Mouse (Mus musculus) kidney, adult 18-20 months (tissue): ENCODE measurements around the gene Irf2bpl.

Experiments
- DNase-seq: peaks from one replicate; pipeline ENCODE4 v3.0.0; 2021

Gene Irf2bpl

DNA sequence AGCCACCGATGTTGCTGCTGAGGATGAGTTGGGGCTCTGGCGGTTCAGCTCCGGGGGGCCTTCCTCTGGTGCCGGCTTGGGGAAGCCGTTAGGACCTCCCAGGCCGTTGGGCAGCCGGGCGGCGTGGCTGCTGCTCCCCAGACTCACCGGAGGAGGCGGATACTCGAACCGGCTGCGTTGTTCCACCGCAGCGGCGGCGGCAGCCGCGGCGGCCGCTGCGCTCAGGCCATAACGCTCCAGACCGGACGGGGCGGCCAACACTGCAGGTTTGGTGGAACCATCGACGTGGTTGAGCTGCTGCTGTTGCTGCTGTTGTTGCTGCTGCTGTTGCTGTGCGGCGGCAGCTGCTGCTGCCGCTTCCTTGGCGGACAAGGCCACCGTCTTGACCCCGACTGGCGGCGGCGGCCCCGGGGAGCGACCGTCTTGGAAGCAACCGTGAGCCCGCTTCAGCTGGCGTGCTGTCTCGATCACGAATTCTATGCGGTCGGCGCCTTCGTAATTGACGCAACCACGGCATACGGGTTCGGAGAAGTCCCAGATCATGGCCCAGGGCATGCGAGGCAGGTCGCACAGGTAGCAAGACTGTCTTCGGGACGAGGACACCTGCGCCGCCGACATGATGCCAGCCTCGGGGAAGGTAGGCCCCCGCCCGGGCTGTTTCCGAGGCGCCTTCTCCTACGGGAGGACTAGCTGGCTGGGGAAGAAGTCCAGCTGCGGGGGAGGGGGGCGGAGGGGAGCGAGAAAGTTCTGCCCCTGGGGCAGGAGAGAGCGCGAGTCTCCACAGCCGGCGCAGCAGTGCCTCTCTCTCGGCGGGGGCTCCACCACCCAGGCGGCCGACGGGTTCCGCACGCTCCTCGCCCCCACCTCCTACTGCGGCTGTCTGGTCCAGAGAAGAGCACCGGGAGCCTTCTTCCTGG, 1.1 kb downstream of the Irf2bpl start:
- DNase-seq, result peak; percentile 76

DNA sequence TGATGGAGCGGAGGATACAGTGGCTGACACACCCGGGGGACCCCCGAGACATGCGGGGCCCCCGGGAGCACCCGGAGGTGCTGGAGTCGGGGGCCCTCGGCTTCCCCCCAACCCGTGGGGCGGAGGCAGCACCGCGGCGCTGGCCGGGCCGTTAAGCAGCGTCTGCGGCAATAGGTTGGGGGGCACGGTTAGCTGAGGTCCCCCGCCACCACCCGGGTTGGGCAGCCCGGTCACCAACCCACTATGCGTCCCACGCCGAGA, 1.6 kb downstream of the Irf2bpl start:
- DNase-seq, result no peak

DNA sequence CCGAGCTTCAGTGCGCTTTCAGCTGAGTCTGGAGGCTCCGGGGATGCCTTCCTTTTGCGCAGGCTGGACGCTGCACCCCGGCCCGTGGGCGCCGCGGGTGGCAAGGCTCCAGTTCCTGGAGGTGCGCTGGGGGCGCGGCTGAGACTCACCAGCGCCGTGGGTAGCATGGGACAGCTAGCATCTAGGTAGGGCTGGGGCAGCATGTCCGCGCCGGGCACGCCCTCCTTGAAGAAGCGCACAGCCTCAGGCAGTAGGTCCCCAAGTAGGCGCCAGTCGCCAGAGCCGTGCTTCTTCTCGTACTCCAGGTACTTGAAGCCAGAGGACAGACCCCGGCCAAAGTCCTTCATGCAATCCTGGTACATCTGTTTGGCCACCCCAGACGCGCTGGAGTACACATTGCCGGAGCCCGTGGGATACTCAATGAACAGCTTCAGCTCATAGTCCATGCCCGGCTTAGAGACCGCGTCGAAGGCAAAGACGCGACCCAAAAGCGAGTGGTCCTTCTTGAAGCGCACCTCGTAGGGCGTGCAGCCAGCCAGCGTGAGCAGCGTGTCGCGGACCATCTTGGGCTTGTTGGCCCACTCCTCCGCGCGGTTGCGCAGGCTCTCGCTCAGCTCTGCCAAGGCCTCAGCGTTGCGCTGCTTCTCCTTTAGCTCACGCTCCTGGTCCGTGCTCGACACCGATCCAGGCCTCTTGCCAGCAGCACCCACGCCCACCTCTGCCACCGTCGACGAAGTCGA, 2.1 kb downstream of the Irf2bpl start:
- peak; percentile 79 for DNase-seq

DNA sequence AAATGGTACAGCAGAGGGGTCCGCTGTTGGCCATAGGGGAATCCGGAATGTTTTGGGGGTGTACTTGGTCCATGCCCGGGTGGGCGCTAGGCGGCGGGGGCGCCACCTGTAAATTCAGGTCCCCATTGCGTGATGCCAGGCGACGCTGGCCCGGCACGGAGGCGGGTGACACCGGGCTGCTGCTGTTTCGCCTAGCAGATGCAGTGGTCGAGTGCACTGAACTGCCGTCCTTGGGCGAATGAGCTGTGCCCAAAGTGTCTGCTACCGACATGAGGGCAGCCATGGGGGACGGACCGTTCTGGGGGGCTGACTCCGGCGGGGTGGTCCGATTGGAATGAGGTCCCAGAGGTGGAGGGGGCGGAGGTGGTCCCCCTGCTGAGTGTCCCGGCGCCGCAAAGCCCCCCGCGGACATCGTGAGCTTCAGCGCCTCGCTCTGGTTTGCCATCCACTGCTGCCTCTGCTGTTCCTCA, 2.8 kb downstream of the Irf2bpl start:
- DNase-seq, result peak; percentile 36

DNA sequence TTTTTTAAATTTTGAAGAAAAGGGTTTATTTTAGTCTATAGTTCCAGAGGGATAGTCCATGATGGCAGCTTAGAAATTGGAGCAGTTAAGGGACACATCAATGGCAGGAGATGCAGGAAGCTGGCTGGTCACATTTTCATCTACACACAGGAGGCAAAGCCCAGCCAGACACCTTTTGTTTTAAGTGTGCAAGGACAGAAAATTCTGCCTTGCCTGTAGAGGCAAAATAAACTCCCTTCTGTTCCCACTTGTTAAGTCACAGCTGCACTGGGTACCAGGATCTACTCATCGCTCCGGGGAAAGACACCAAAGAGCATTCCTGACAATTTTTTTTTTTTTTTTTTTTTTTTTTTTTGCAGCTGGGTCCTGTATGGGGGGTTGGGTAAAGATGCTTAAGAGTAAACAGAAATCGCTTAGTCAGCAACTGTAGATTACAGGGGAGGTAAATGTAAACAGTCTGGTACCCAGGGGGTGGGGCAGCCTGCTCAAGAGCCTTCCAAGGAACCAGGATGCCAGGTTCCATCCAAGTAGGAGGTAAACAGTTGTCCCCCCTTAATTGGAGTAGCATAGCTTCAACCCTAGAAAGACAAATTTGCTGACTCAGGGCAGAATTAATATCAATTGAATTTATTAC, 4.4 kb downstream of the Irf2bpl start:
- no peak for DNase-seq

DNA sequence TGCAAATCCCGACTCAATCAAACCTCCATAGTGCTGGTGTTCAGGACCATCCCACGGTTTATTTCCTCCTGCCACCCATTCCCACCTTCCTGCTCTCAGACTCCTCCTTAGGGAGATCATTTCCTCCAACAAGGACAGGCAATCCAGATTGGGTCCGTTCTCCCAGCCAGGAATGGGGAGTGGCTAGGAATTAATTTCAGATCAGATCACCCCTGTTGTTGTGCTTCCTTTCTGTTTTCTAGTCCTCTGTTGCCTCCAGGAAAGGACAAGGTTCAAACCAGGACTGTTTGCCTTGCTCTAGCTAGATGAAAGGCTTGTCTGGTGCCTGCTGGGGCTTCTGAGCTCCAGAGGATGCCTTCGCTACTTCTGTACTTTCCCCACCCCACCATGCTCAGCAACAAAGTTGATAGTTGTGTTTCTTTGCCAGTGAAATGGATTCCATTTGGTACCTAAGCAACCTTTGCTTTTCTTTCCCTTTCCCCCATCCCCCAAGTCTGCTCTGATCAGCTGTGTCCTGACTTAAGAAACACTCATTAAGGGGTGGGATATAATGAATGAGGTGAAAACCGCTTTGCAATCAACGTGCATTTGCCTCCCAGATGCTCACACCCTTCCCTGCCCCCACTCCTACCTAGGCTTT, 5.0 kb downstream of the Irf2bpl start:
- peak; percentile 42 for DNase-seq

DNA sequence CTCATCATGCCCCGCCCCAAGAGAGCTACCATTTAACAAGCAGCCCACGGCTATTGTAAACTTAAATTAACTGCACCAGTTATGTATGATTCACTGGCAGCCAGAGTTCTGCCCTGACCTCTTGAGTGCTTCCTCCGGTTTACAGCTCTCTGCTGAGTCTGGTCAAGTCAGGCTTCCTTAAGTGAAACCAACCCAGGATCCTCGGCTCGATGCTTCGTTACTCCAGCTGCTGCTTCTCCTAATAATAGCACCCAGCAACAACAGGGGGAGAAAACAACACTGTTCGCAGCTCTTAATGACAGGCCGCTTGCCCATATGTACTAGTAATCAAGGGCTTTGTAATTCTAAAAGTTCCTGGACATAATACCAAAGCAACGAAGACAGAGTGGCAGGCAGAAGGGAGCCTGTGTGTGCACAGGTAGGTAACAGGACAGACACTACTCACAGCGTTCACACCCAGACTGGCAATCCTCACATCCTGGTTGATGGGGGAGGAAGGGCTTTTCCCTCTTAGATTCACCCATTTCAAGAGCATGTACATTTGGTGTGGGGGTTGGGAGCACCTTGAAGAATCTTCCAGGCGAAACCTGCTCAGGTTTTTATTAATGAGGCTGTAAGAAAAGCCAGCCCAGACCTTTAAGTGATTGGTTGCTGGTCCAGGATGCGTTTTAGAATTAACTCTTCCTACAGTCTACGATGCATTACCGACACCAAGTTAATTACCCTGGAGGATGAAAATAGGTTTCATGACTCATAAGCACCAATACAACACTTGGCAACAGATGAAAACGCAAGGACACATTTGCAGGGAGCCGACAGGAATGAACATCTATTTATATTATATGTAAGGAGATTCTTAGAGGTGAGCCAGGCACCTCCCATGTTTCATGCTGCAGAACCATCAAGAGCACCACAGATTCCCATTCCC, 5.9 kb downstream of the Irf2bpl start:
- peak; percentile 27 for DNase-seq

DNA sequence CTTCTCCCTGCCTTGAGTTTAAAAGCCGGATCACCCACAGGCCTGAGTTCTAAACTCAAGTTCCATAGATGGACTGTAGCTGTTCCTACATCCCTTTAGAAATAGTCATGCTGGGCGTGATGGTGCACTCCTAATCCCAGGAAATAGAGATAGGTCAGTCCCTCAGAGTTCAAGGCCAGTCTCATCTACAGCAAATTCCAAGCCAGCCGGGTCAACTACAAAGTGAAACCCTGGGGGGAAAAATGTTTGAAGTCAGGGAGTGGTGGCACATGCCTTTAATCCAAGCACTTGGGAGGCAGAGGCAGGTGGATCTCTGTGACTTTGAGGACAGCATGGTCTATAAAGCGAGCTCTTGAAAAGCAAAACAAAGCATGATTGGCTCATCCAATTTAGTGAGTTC, 7.6 kb downstream of the Irf2bpl start:
- DNase-seq, result no peak

DNA sequence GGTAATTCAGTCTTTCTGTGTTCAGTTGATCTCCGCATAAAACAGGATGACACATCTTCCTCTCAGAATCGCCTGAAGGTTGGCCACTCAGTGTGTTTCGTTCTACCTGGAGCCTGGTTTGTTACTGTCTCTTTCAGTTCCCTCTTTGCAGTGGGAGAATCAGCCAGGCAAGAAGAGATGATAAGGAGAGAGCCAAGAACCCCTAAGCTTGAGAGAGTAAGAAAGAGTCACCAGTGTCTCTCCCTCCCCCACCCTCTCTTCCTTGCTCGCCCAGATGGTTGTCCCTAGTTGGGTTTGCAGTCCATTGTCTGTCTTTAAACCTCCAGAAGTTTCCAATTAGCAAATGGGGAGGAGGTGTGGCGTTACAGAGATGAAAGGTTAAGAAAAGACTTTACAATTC, 8.5 kb downstream of the Irf2bpl start:
- no peak for DNase-seq

DNA sequence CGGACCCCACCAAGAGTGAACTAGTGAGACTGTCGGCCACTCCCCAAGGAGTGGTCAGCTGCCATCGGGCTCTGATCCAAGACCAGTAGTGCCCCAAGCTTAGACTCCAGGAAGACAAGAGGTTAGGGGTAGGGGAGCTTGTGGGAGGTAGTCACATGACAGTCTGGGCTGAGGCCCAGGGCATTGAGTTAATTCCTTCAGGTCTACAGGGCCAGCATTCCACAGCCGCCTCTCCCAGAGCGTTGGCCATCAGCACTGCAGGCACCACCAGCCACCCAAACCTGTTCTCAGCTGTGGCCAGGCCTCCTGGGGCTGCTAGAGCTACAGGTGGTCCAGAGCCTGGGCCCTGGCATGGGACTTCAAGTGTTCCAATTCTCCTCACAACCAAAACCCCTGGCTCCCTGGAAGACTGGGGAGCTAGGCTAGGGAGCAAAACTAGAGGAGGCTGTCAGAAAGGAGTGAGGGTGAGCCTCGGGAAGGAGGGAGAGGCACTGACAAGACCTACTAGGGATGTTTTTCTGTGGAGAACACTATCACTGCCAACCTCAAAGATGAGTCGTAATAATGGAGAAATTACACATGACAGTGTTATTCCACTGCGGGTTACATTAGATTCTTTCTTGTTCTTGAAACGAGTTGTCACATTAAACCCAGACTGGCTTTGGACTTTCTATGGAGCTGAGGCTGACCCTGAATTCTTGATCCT, 12.1 kb downstream of the Irf2bpl start:
- peak; percentile 91 for DNase-seq

DNA sequence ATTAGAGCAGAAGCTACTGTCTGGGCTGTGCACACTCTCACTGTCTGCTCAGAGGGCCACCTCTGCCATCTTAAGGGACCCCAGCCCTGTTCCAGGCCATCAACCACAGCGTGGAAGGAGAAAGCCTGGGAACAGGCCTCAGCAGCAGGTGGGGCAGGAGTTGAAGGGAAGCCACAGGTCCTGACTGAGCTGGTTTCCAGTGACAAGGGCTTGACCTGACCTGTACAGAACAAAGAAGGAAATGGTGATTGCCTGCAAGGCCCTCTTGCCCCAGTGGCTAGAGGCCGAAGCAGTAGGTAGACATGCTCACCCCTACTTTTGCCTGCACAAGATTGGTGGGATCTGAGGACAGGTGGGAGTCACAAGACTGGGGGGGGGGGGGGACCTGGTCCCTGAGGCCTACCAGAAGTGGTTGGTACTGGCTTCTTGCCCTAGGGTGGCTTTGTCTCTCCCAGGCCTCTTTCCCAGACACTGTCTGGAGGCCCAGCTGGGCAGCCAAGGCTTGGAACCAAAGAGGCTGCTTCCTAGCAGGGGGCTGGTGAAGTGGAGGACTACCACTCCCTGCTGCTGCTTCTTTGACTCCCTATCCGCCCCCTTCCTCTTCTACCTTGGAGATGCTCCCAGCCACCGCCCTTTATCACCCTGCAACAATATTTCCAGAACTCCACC, 12.8 kb downstream of the Irf2bpl start:
- DNase-seq, result peak; percentile 39

DNA sequence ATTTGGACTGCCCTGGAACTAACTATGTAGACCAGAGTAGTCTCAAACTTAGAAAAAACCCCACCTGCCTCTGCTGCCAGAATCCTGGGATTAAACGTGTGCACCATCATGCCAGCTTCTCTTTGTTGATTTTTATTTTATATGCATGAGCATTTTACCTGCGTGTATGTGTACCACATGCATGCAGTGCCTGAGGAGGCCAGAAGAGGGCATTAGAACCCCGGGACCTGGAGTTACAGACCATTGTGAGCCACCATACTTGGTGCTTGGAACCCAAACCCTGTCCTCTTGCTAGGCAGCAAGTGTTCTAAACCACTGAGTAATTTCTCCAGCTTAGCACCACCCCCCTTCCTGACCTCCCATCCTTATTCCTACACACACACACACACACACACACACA, 13.6 kb downstream of the Irf2bpl start:
- DNase-seq, result no peak

DNA sequence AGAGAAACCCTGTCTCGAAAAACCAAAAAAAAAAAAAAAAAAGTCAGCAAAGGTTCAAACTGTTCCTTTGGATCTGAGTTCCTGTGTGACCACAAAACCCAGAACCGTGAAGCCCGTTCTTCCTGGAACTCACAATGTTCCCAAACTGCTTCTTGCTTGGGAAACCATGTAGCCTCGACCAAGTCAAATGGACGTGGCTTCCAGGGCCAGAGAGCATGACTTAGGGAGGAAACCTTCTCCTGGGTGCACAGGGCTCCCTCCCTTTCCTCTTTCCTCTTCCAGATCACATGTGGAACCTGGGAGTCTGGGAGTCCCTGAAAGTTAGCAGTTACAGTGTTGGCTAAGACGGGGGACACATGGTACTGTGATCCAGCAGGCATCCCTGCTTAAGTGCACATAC, 14.8 kb downstream of the Irf2bpl start:
- DNase-seq, result peak; percentile 27

DNA sequence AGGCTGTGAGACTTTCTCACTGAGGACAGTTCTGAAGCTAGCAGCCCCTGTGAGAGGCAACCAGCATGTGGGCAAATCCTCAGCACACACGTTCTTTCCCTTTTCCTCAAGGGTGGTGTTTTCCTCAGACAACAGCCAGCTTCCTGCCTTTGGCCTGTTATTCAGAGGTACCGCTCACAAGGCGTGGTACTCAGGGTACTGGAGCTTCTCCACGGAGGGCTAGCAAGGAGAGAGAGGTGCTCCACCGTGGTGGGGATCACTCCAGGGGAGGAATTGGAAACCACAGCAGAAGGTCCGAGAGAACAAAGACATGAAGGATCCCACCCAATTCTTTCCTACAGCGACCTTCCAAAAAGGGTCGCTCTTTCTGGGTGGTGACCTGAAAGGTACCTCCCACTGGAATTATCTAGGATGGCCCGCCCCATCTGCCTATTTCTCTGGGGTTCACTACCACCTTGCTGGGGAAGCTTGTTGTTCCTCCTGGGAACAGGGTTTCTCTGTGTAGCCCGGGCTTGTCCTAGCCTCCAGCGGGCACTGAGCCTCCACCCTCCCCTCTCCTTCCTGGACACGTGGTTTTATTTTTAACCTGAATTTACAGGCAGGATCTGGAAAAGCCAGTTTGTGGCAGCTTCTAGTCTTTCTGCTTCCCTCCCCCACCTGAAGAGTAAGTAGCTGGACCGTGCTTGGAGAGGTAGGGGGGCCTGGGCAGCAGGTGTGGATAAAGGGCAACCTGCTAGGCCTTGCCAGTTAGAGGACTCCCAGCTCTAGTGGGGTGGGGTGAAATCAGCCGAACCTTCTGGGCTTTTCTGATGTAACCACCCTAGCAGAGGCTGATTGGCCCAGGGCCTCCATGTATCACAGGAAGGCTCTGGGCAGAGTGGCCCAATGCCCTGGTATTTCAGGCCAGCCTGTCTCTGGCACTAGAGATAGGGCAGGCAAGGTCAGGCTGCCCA, 17.1 kb downstream of the Irf2bpl start:
- peak; percentile 83 for DNase-seq

DNA sequence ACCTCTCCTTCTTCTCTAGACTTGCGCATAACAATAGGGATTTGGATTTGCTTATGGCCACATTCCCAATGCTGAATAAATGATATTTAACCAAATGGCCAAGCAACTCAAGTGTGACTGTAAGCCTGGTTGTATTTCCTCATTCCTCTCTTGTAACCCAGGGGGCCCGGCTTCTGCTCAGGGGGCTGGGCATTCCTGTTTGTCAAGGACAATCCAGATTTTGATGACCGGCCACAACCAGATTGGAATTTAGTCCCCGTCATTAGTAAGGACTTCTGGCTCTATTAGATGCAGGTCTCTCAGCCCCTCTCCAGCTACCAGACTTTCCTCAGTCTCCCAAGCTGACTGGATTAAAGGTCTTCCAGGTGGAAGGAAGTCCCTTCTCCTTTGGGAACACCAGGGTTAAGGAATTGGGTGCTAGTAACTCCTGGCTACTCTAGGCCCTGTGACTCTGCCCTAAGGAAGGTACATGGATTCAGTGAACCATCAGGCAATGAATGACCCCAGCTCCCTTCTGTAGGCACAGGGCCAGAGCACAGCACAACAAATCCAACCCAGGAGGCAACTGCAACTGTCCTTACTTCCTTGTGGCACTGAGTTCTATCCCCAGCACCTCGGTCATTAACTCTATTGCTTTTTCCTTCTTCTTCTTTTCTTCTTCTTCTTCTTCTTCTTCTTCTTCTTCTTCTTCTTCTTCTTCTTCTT, 20.1 kb downstream of the Irf2bpl start:
- peak; percentile 76 for DNase-seq

DNA sequence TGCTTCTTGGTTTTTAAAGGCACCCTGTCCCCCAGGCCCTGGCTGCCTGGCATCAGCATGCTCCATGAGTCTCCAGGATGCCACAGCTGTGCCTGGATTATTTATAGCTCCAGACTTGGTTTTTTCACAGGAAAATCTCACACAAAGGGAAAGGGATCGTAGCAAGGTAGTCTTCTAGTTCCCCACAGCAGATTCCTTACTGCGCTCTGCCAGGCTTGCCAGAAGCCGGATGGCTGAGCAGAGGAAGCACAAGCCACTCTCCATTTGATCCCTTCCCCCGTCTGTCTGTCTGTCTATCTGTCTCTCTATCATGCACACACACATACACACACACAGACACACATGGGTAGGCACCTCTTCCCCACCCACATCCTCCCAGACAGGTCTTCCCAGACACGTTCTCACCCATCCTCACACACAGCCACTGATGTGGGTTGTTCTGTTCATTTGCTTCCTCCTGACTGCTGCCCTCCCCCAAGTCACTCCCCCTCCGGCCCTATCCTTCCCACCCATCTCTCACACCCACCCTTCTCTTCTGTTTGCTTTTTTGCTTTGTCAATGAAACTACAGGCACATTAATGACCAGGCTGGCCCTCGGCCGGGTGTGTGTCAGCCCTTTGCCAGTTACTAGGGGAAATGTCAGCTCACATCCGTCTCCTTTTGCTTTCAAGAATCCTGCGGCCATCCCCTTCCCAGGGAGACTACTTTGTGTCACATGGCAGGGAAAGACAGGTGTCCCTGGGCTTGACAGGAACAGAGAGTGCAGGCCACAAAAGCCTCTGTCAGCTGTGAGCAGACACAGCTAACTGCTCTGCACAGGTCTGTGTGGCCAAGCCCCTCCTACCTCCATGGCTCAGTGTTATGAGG, 24.4 kb downstream of the Irf2bpl start:
- peak; percentile 35 for DNase-seq

DNA sequence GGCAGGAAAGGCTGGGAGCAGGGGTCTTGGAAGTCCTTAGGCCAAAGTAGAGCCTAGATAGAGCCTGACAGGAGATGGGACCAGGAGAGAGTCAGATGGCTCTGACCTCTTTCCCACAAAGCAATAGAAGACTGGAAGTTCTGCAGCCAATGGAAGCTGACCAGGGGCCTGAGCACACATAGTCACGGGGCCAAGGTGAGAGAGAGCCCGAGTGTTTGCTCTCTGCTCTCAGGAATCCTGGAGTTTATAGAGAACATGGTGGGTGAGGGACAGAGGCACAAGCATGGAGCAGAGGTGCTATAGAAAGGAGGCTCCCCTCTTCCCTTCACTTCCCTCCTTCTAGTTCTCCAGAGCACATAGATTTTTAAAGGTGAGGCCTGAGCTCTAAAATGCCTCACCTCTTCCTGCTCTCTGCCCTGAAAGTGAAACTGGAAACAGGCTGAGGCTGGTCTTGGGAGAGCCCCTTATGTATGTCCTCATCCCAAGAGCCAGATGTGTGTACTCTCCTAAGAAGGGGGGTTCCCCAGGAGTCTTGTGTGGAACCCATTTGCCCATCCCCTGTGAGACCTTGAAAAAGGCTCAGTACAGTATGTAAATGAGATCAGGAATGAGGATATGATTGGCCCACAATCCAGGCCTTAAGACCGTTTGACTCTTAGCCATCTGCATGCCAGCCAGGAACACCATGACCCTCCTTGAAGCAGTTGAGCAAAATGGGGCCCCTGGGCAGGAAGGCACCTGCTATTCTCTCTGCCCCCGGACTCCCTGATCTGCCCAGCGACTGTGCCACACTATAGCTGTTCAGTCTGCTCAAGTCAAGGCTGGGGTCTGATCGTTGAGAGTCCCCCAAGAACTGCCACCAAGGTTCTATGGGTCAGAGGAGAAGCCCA, 25.4 kb downstream of the Irf2bpl start:
- DNase-seq, result peak; percentile 32
